Mouse (Mus musculus) urinary bladder, adult 2 months (tissue): ENCODE measurements around the gene Kir3dl2. TPM values are rescaled to one million over a fixed set of nuclear protein-coding genes. Genes with fewer than 3 reads are reported as not detected.
"Not testable (repeated sequence)": the region's sequence is repeated elsewhere in the genome, so short reads cannot be mapped to it uniquely, and the experiment has no call there.

ENCODE experiments used
- DNase-seq: peaks from one replicate; pipeline ENCODE4 v3.0.0; 2022; ENCODE audit warnings: low spot score
- polyA plus RNA-seq: library from polyadenylated mRNA; depleted of rRNA; stranded (reverse); fragments of >200 nt; gene quantifications from 2 replicates; pipeline ENCODE4 v1.2.3, GENCODE M21; 2012; rRNA removed

Kir3dl2 gene
- polyA plus RNA-seq = not detected in 2 replicates

- not testable (repeated sequence) for DNase-seq
These were observed at the start of gene Kir3dl2 for GRCm38 (mm10) chrX:136543956-136544355. TSS of gene Kir3dl2 (minus strand) at chrX:136544056.

GRCm38 (mm10) chrX:136590897-136591257 lies 47.0 kb upstream of the Kir3dl2 start:
- DNase-seq = no peak

GRCm38 (mm10) chrX:136590199-136590896 lies 46.5 kb upstream of the Kir3dl2 start, which contains the start of gene Tceal3:
TSS of gene Tceal3 (plus strand) at chrX:136590842.
- DNase-seq = no peak

- DNase-seq = no peak
These were observed 40.8 kb upstream of the Kir3dl2 start for GRCm38 (mm10) chrX:136584617-136585016.

GRCm38 (mm10) chrX:136569094-136569493 lies 25.2 kb upstream of the Kir3dl2 start:
- not testable (repeated sequence) for DNase-seq

- DNase-seq = not testable (repeated sequence)
These were observed 26.2 kb downstream of the Kir3dl2 start, which contains the start of gene Kir3dl1 for GRCm38 (mm10) chrX:136517699-136518098. TSS of gene Kir3dl1 (plus strand) at chrX:136517999.

Other genes starting within 250 kb of the Kir3dl2 start
- gene Kir3dl1, start 26.1 kb downstream of the Kir3dl2 start, polyA plus RNA-seq = not detected in 2 replicates
- 20.7 and 25.5 TPM in 2 replicates for gene Tceal3, start 46.8 kb upstream of the Kir3dl2 start, polyA plus RNA-seq
- gene Tceal1, start 163.9 kb upstream of the Kir3dl2 start, polyA plus RNA-seq = 6.3 and 7.3 TPM in 2 replicates
- gene Morf4l2, start 199.6 kb upstream of the Kir3dl2 start, polyA plus RNA-seq = 171 and 201 TPM in 2 replicates
- gene Glra4, start 236.1 kb upstream of the Kir3dl2 start, polyA plus RNA-seq = not detected in 2 replicates